Mouse (Mus musculus) megakaryocyte progenitor cell, adult 5-6 weeks (primary cell): ENCODE data around the gene Klhl23. TPM values are rescaled to one million over a fixed set of nuclear protein-coding genes. Genes with fewer than 3 reads are reported as not detected.
"Not testable (repeated sequence)": the region's sequence is repeated elsewhere in the genome, so short reads cannot be mapped to it uniquely, and the experiment has no call there.

Experiments used
- ATAC-seq: replicated peaks from 2 replicates; pipeline ENCODE4 v1.8.0; 2016; ENCODE audit warnings: mild to moderate bottlenecking, moderate TSS enrichment, inconsistent platforms; ENCODE audit not compliant: poor library complexity
- total RNA-seq, 2 experiments: library from RNA; stranded (forward) in 1 of 2; stranded (reverse) in 1 of 2; fragments of 157-497, 149-512 nt in 1 of 2; fragments of 200-1000 nt in 1 of 2; gene quantifications; 2 replicates each; pipeline versions ENCODE4 v1.2.3 to v1.2.4; 2015 to 2017

Gene Klhl23
- total RNA-seq (2015) (15.1 and 18.7 TPM in 2 replicates), total RNA-seq (2017) (28.6 and 30.4 TPM in 2 replicates)

- ATAC-seq: peak; percentile 60
Observed at GRCm38 (mm10) chr2:69821711-69822110, at the start of gene Klhl23. Gene Klhl23 (plus strand): TSS chr2:69821944.

- no peak for ATAC-seq
Observed at GRCm38 (mm10) chr2:69773331-69773730, 48.4 kb upstream of the Klhl23 start.

GRCm38 (mm10) chr2:69777985-69778835 is 43.5 kb upstream of the Klhl23 start:
- peak; percentile 76 for ATAC-seq

DNA sequence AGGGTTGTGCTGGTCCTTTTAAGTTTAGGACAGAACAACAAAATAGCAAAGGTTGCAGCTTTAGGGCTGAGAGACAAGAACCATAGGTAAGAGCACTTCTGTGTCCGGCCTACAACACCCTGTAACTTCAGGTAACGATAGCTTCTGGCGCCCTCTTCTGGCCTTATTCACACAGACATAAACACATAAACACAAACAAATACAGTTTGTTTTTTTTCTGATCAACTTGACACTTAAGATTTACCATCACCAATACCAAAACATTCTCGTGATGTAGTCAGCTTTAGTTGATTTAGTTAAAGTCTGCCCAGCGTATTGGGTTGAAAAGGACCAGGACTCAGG is 42.9 kb upstream of the Klhl23 start:
- ATAC-seq: peak; percentile 86

DNA sequence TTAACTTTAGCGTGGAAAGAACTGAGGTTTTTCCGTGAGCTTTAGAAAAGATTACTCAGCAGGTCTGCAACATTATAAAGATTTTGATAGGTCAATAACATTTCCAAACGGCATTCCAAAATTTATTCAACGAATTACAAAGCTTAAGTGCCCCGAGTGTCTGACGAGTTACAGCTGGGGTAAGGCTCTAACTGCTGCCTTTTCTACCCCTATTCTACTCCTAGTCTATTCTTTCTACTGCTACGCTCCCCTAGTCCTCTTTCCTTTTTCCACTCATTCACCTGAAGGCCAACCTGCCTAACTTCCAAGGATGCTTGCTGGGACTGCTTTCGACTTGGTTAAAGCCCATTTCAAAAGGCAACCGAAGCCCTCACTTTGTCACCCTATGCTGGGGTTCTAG is 32.8 kb upstream of the Klhl23 start:
- ATAC-seq: no peak

- peak; percentile 90 for ATAC-seq
Observed at GRCm38 (mm10) chr2:69789429-69790069, 32.2 kb upstream of the Klhl23 start, which contains the start of the genes Ccdc173 and Phospho2. Gene Ccdc173 (minus strand): TSS chr2:69789575. Gene Phospho2 (plus strand): TSS chr2:69789623.

DNA sequence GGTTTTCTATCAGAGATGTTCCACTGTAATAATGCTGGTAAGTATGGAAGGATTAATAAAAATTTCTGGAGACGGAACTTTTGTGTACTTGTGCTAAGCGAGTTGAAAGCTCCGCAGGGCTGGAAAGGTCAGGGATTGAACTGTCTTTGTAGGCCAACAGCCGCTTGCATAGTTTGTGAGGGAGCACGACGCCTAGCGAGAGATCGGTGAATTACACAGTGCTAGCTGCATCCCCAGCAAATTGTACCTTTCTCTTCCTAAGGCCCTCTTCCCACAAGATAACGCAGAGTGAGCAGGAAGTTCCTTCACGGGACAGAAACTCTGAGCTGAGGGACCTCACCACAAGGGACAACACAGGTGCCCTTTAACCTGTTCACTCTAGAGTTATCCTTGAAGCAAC is 31.5 kb upstream of the Klhl23 start:
- peak; percentile 90 for ATAC-seq

DNA sequence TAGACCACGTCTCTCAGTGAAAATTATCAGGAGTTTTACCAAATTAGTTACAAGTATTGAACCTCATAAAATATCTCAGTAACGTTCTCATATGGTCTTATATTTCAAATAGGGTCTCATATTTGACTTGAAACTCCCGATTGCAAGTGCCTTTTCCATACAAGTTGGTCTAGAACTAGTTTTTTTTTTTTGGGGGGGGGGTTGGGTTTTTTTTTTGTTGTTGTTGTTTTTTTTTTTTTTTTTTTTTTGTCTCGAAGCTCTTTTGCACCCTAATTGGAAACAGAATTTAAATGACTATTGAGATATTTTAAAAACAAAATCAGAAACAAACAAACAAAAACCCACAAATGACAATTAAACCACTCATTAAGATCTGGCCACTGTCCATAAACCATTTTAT is 31.0 kb upstream of the Klhl23 start:
- ATAC-seq: no peak

- ATAC-seq: peak; percentile 96
Observed at GRCm38 (mm10) chr2:69802911-69803312, 18.8 kb upstream of the Klhl23 start.

DNA sequence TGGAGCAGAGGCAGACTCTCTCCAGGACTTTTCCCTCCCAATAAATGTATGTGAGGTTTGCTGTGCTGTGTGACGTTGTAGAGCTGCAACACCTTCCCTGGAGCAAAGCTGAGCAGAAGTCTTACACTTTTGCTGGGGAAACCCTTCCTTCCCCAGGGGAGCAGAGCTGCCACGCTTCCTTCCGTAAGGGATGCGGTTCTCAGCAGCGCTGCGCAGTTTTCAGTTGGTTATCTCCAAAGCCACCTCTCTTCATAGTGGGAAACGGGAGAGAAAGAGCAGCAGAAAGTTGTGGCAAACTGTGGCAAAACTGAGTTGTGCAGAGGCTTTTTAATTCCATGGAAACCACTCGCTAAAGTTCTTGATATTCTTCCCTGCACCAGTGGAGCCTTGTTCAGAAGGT is 18.0 kb upstream of the Klhl23 start:
- no peak for ATAC-seq

DNA sequence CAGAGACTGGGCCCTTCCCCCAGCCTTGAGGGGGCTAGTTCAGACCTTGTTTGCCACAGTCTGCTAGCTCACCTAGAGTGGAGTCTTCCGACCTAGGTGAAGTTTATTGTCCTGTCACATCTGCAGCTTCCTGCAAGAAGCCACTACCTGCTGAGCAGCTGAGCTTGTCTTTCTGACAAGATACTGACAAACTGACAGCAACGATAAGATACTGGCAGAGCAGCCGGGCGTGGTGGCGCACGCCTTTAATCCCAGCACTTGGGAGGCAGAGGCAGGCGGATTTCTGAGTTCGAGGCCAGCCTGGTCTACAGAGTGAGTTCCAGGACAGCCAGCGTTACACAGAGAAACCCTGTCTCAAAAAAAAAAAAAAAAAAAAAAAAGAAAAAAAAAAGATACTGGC is 17.1 kb upstream of the Klhl23 start:
- ATAC-seq: not testable (repeated sequence)

DNA sequence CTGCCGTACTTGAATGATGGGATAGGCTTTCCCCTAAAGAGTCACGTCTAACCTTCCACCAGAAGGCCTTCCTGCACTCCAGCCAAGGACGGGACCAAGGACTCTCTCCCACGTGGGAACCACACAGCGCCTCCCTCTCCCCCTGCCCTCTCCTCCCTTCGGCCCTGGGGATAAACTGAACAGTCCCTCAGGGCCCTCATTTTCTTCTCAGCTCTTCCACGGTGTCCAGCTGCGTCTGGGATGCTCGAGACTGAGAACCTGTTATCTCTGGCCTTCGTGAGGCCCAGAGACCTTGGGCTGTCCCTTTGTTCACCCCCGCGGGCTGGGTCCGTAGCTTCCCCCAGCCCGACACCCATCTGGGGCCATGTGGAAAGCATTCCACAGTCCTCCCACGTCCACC is 11.6 kb upstream of the Klhl23 start:
- no peak for ATAC-seq

GRCm38 (mm10) chr2:69811349-69811748 is 10.4 kb upstream of the Klhl23 start:
- not testable (repeated sequence) for ATAC-seq

DNA sequence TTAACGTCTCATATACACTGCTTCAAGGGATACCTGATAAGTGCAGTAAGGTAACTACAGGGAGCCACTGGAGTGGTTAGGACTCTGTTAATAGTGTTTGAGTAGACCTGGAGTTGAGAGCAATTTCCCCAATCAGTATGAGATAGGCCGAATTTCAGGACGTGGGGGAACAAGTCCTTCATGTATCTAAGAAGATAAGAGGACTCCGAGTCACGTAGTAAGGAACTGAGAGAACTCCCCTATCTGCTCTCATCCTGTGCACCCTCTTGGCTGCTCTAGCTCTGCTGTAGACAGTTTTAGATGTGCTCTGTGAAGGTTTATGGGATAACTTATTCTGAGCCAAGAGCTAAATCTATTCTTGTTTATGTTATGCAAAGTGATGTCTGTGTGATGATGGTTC is 5.2 kb upstream of the Klhl23 start:
- ATAC-seq: peak; percentile 59

- ATAC-seq: peak; percentile 53
Observed at GRCm38 (mm10) chr2:69818350-69819085, 3.2 kb upstream of the Klhl23 start.

- no peak for ATAC-seq
Observed at GRCm38 (mm10) chr2:69820201-69820600, 1.5 kb upstream of the Klhl23 start.

- peak; percentile 32 for ATAC-seq
Observed at GRCm38 (mm10) chr2:69822361-69823128, 801 bp downstream of the Klhl23 start.

- peak; percentile 35 for ATAC-seq
Observed at GRCm38 (mm10) chr2:69823129-69823677, 1.5 kb downstream of the Klhl23 start.

DNA sequence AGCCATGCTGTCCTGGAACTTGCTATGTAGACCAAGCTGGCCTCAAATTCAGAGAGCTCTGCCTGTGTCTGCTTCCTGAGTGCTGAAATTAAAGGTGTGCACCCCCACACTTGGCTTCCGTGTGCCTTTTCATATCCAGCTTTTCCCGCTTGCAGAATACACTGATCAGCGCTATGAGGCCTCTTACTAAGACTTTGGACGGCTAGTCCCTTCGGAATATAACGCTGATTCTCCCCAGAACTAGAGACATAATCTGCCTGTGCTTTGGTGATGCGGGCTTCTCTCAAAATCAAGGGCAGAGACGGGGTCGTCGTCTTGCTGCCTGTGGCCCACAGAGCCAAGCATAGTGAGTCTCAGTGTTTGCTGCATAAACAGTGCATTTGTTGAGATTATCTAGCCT is 4.2 kb downstream of the Klhl23 start:
- ATAC-seq: no peak

- no peak for ATAC-seq
Observed at GRCm38 (mm10) chr2:69826380-69826779, 4.6 kb downstream of the Klhl23 start.
